Mouse (Mus musculus): ENCODE data around the gene Tdrkh. TPM values are rescaled to one million over a fixed set of nuclear protein-coding genes. Genes with fewer than 3 reads are reported as not detected.

The Tdrkh gene
- polyA plus RNA-seq, 1 experiment from 2014 or later: 8.2 TPM

- H3K27me3 ChIP-seq (ENCODE audit: control insufficient read depth, insufficient read depth, low read length): 0 out of 2 replicates have a peak, but pooled peaks cover 8% of the 10 kb centered on the region
- peak within 1 kb of the TSS; percentile 54 for H3K4me2 ChIP-seq (ENCODE audit: low read depth, low read length)
- H3K36me3 ChIP-seq (ENCODE audit: control insufficient read depth, insufficient read depth, low read length): no peaks in the 10 kb centered on the region
- no peak for ATAC-seq (ENCODE audit: insufficient read depth, low FRiP score)
- WGBS: 65% methylated on average over 6 of the region's 6 CpGs
- no peak within 1 kb of the TSS for H3K27ac ChIP-seq (ENCODE audit: low read length)
- no peaks in the 10 kb centered on the region for H3K4me1 ChIP-seq (ENCODE audit: control insufficient read depth, insufficient read depth, low read length)
- H3K4me3 ChIP-seq (replicated peaks; ENCODE audit: low read length): peak within 1 kb of the TSS; percentile 32
- H3K9ac ChIP-seq (ENCODE audit: low read length): peak within 1 kb of the TSS; percentile 40
- H3K9me3 ChIP-seq (replicated peaks; ENCODE audit: control insufficient read depth, low read length): no peaks in the 10 kb centered on the region
These were observed 14.9 kb upstream of the Tdrkh start, which contains the start of gene Lingo4 for GRCm38 (mm10) chr3:94398217-94398616. Gene Lingo4, plus strand, starts transcription at chr3:94398517.

- no peaks in the 10 kb centered on the region for H3K36me3 ChIP-seq (ENCODE audit: control insufficient read depth, insufficient read depth, low read length)
- H3K4me2 ChIP-seq (ENCODE audit: low read depth, low read length): peak overlapping the region; percentile 54
- H3K9me3 ChIP-seq (replicated peaks; ENCODE audit: control insufficient read depth, low read length): no peaks in the 10 kb centered on the region
- H3K27ac ChIP-seq (ENCODE audit: low read length): no peak overlapping the region
- H3K9ac ChIP-seq (ENCODE audit: low read length): peak overlapping the region; percentile 40
- WGBS: 3% methylated on average over 20 of the region's 20 CpGs
- no peaks in the 10 kb centered on the region for H3K4me1 ChIP-seq (ENCODE audit: control insufficient read depth, insufficient read depth, low read length)
- H3K4me3 ChIP-seq (replicated peaks; ENCODE audit: low read length): peak overlapping the region; percentile 32
- H3K27me3 ChIP-seq (ENCODE audit: control insufficient read depth, insufficient read depth, low read length): 0 out of 2 replicates have a peak, but pooled peaks cover 8% of the 10 kb centered on the region
- ATAC-seq (ENCODE audit: insufficient read depth, low FRiP score): no peak
These were observed 14.1 kb upstream of the Tdrkh start for GRCm38 (mm10) chr3:94398943-94399481.

DNA sequence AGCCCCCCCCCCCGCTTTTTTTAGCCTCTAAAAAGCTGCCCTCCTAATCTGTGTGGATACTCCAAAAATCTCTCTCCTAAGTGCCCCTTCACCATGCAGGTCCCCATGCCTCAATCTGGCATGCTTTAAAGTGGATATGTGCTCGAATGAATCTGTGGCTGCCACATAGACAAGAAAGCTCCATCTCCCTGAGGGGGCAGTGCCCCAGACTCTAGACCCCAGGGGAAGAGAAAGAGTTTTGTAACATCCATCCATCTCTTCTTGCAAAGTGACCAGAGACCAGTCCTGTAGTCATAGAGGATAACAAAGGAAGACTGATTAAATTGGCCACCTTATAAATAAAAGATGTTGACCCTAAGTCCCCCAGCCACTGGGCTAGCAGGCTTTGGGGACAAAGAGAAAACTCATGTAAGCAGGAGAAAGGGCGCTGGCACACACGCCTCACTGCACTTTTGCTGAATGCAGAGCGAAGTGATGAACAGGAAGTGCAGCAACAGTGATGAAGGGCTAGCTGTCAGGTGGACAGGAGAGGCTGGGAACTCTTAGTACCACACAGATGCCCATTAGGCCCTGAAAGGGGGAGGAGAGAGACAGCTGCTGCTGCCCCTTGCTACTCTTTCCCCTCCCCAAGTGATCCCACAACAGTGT lies 13.3 kb upstream of the Tdrkh start:
- 48% methylated on average over 5 of the region's 5 CpGs for WGBS
- Histone ChIP-seq H3K4me3 (replicated peaks; ENCODE audit: low read length) (no peak overlapping the region), H3K4me2 (ENCODE audit: low read depth, low read length) (no peak overlapping the region), H3K27ac (ENCODE audit: low read length) (no peak overlapping the region), H3K9me3 (replicated peaks; ENCODE audit: control insufficient read depth, low read length) (no peaks in the 10 kb centered on the region), H3K27me3 (ENCODE audit: control insufficient read depth, insufficient read depth, low read length) (0 out of 2 replicates have a peak, but pooled peaks cover 8% of the 10 kb centered on the region), H3K36me3 (ENCODE audit: control insufficient read depth, insufficient read depth, low read length) (no peaks in the 10 kb centered on the region), H3K4me1 (ENCODE audit: control insufficient read depth, insufficient read depth, low read length) (no peaks in the 10 kb centered on the region), H3K9ac (ENCODE audit: low read length) (no peak overlapping the region; the same call in 1 of the 2 replicates)
- ATAC-seq (ENCODE audit: insufficient read depth, low FRiP score): no peak

GRCm38 (mm10) chr3:94402451-94402850 lies 10.6 kb upstream of the Tdrkh start:
- no peaks in the 10 kb centered on the region for H3K4me1 ChIP-seq (ENCODE audit: control insufficient read depth, insufficient read depth, low read length)
- H3K4me3 ChIP-seq (replicated peaks; ENCODE audit: low read length): no peak overlapping the region
- no peak for ATAC-seq (ENCODE audit: insufficient read depth, low FRiP score)
- H3K27me3 ChIP-seq (ENCODE audit: control insufficient read depth, insufficient read depth, low read length): 0 out of 2 replicates have a peak, but pooled peaks cover 8% of the 10 kb centered on the region
- H3K36me3 ChIP-seq (ENCODE audit: control insufficient read depth, insufficient read depth, low read length): no peaks in the 10 kb centered on the region
- H3K9ac ChIP-seq (ENCODE audit: low read length): no peak overlapping the region
- no peak overlapping the region for H3K4me2 ChIP-seq (ENCODE audit: low read depth, low read length)
- no peak overlapping the region for H3K27ac ChIP-seq (ENCODE audit: low read length)
- WGBS: 65% methylated on average over 8 of the region's 8 CpGs
- no peaks in the 10 kb centered on the region for H3K9me3 ChIP-seq (replicated peaks; ENCODE audit: control insufficient read depth, low read length)

- Histone ChIP-seq H3K27me3 (ENCODE audit: control insufficient read depth, insufficient read depth, low read length) (0 out of 2 replicates have a peak, but pooled peaks cover 4% of the 10 kb centered on the region), H3K9me3 (replicated peaks; ENCODE audit: control insufficient read depth, low read length) (no peaks in the 10 kb centered on the region), H3K4me3 (replicated peaks; ENCODE audit: low read length) (no peak overlapping the region), H3K4me2 (ENCODE audit: low read depth, low read length) (no peak overlapping the region), H3K36me3 (ENCODE audit: control insufficient read depth, insufficient read depth, low read length) (no peaks in the 10 kb centered on the region), H3K9ac (ENCODE audit: low read length) (no peak overlapping the region), H3K27ac (ENCODE audit: low read length) (no peak overlapping the region), H3K4me1 (ENCODE audit: control insufficient read depth, insufficient read depth, low read length) (no peaks in the 10 kb centered on the region)
- 22% methylated on average over 7 of the region's 7 CpGs for WGBS
- ATAC-seq (ENCODE audit: insufficient read depth, low FRiP score): no peak
These were observed 8.6 kb upstream of the Tdrkh start for GRCm38 (mm10) chr3:94404366-94405054.

DNA sequence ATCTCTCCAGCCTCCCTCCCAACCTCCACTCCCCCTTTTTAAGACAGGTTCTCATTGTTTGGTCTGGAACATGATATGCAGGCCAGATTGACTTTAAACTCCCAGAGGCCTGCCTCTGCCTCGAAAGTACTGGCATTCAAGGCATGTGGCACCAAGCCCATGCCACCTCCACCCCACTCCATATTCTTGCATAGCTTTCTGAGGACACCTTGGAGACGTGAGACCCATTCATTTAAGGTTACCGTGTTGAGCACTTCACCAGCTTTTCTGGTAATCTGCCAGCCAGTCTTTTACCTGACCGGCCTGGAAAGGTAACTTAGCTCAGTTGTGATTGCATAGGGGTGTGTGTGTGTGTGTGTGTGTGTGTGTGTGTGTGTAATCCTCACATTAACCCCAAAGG lies 7.5 kb upstream of the Tdrkh start:
- no peak overlapping the region for H3K4me3 ChIP-seq (replicated peaks; ENCODE audit: low read length)
- H3K9ac ChIP-seq (ENCODE audit: low read length): no peak overlapping the region
- H3K4me1 ChIP-seq (ENCODE audit: control insufficient read depth, insufficient read depth, low read length): no peaks in the 10 kb centered on the region
- no peak for ATAC-seq (ENCODE audit: insufficient read depth, low FRiP score)
- no peaks in the 10 kb centered on the region for H3K36me3 ChIP-seq (ENCODE audit: control insufficient read depth, insufficient read depth, low read length)
- WGBS: 52% methylated on average over 4 of the region's 4 CpGs
- H3K9me3 ChIP-seq (replicated peaks; ENCODE audit: control insufficient read depth, low read length): no peaks in the 10 kb centered on the region
- no peak overlapping the region for H3K27ac ChIP-seq (ENCODE audit: low read length)
- H3K27me3 ChIP-seq (ENCODE audit: control insufficient read depth, insufficient read depth, low read length): 0 out of 2 replicates have a peak, but pooled peaks cover 2% of the 10 kb centered on the region
- no peak overlapping the region for H3K4me2 ChIP-seq (ENCODE audit: low read depth, low read length)

GRCm38 (mm10) chr3:94412530-94412929 lies 543 bp upstream of the Tdrkh start:
- peak; percentile 13; the same call in 1 of the 2 replicates for ATAC-seq (ENCODE audit: insufficient read depth, low FRiP score)
- Histone ChIP-seq H3K36me3 (ENCODE audit: control insufficient read depth, insufficient read depth, low read length) (no peaks in the 10 kb centered on the region), H3K27me3 (ENCODE audit: control insufficient read depth, insufficient read depth, low read length) (no peaks in the 10 kb centered on the region), H3K9ac (ENCODE audit: low read length) (peak overlapping the region; percentile 64), H3K4me1 (ENCODE audit: control insufficient read depth, insufficient read depth, low read length) (no peaks in the 10 kb centered on the region; the same call in 1 of the 2 replicates), H3K4me3 (replicated peaks; ENCODE audit: low read length) (peak overlapping the region; percentile 55), H3K4me2 (ENCODE audit: low read depth, low read length) (peak overlapping the region; percentile 95), H3K9me3 (replicated peaks; ENCODE audit: control insufficient read depth, low read length) (no peaks in the 10 kb centered on the region), H3K27ac (ENCODE audit: low read length) (0 out of 2 replicates have a peak overlapping the region, but pooled peaks have one; percentile 10)
- 6% methylated on average over 25 of the region's 25 CpGs for WGBS

- Histone ChIP-seq H3K4me2 (ENCODE audit: low read depth, low read length) (no peak overlapping the region), H3K9me3 (replicated peaks; ENCODE audit: control insufficient read depth, low read length) (no peaks in the 10 kb centered on the region), H3K27me3 (ENCODE audit: control insufficient read depth, insufficient read depth, low read length) (no peaks in the 10 kb centered on the region), H3K27ac (ENCODE audit: low read length) (no peak overlapping the region), H3K9ac (ENCODE audit: low read length) (no peak overlapping the region), H3K4me1 (ENCODE audit: control insufficient read depth, insufficient read depth, low read length) (no peaks in the 10 kb centered on the region), H3K4me3 (replicated peaks; ENCODE audit: low read length) (no peak overlapping the region), H3K36me3 (ENCODE audit: control insufficient read depth, insufficient read depth, low read length) (no peaks in the 10 kb centered on the region)
- WGBS: 67% methylated on average over 2 of the region's 2 CpGs
- no peak for ATAC-seq (ENCODE audit: insufficient read depth, low FRiP score)
These were observed 17.9 kb downstream of the Tdrkh start for GRCm38 (mm10) chr3:94430980-94431379.

- Histone ChIP-seq H3K36me3 (ENCODE audit: control insufficient read depth, insufficient read depth, low read length) (no peaks in the 10 kb centered on the region), H3K27ac (ENCODE audit: low read length) (no peak overlapping the region), H3K27me3 (ENCODE audit: control insufficient read depth, insufficient read depth, low read length) (no peaks in the 10 kb centered on the region), H3K4me2 (ENCODE audit: low read depth, low read length) (no peak overlapping the region), H3K9me3 (replicated peaks; ENCODE audit: control insufficient read depth, low read length) (no peaks in the 10 kb centered on the region), H3K9ac (ENCODE audit: low read length) (no peak overlapping the region), H3K4me3 (replicated peaks; ENCODE audit: low read length) (no peak overlapping the region), H3K4me1 (ENCODE audit: control insufficient read depth, insufficient read depth, low read length) (no peaks in the 10 kb centered on the region)
- no peak for ATAC-seq (ENCODE audit: insufficient read depth, low FRiP score)
- WGBS: 59% methylated on average over 2 of the region's 2 CpGs
These were observed 21.2 kb downstream of the Tdrkh start for GRCm38 (mm10) chr3:94434305-94434704.

All from stomach, embryonic 16.5 days (tissue).